Comparison of ENCODE assay signal across 16 mouse cellular contexts in the genomic region with DNA sequence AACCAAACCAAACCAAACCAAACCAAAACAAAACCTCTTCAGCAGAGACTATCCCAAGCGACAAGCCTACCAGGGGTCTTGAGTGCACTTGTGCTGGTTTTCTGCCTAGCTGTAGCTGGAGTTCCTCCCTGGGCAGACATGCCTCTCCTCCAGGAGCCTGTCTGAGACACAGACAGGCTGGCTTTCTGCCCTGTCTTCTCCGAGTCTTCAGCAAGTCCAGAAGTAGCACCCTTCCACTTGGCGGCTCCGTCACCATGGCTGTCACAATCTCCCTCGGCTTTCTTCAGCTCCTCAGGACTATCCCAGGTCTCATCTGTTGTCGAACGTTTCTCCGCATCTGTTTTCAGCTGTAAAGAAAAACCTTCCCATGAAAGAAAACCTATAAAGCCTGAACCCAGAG.
A peak's percentile ranks its signal among the peaks of the same experiment; 100 is the strongest.
DNase-seq lines count a peak whose midpoint lies in the region; ATAC-seq lines count a peak whose summit lies in the region.
"Had no signal": no experiment of that assay in that cellular context is flagged by ENCODE, and none has a peak within 500 bp of the region (broad histone marks: within the 10 kb centered on the region; RNA-seq: fewer than 3 reads in every experiment).

No protein-coding gene starts in this region.

- ATAC-seq in frontal cortex, adult (ENCODE audit: low TSS enrichment) = peak; percentile 82
- ATAC-seq: activated CD4-positive, CD25-positive, alpha-beta regulatory T cell, adult 4 months; forebrain, embryonic 13.5 days; forebrain, embryonic 16.5 days had no signal

- no peak for DNase-seq in frontal cortex, postnatal 10 days (ENCODE audit: low spot score in 2 of 2)
- DNase-seq in lung, postnatal 10 days = peak; percentile 7
- no peak for DNase-seq in lung, postnatal 4 days
- DNase-seq in right cerebral cortex, postnatal 14 days = peak; percentile 20
- no peak for DNase-seq in right cerebral cortex, postnatal 36 days (ENCODE audit: low spot score in 2 of 2)
- DNase-seq: adrenal gland, adult 8-10 months; adrenal gland, postnatal 25 days; cerebellum, adult 18-20 months; cerebellum, adult 9-10 months; cerebellum, postnatal 14 days; gastrocnemius, postnatal 10 days; heart, adult 11 months had no signal

Comparison
In these comparisons a context has a peak if more than half of its experiments do, and no peak if none do; other contexts are left out.
1. DNase-seq: peak in lung, postnatal 10 days (single experiment) and right cerebral cortex, postnatal 14 days (single experiment); none in frontal cortex, postnatal 10 days (0 of 2), lung, postnatal 4 days (0 of 2) and right cerebral cortex, postnatal 36 days (0 of 2).